Mouse (Mus musculus) stomach, embryonic 15.5 days (tissue): ENCODE data around the gene Srms. TPM values are rescaled to one million over a fixed set of nuclear protein-coding genes. Genes with fewer than 3 reads are reported as not detected.

ENCODE experiments used
- ATAC-seq: fragments of 200-750 bp; cut with Nextera tagmentation; 2 replicates; pipeline ENCODE4 v1.8.0; 2017; ENCODE audit warnings: low read depth, moderate number of reproducible peaks, moderate TSS enrichment; ENCODE audit not compliant: insufficient read depth, low FRiP score
- H3K27ac ChIP-seq: fragments of 300-500 bp; sonication (generic); 2 replicates; pipeline ENCODE4 v1.5.1; 2015; ENCODE audit warnings: mild to moderate bottlenecking, inconsistent platforms
- H3K27me3 ChIP-seq: fragments of 300-500 bp; sonication (generic); replicated peaks from 2 replicates; pipeline ENCODE4 v1.6.1; 2015; ENCODE audit warnings: inconsistent platforms
- H3K36me3 ChIP-seq: fragments of 300-500 bp; sonication (generic); 2 replicates; pipeline ENCODE4 v1.6.1; 2015; ENCODE audit warnings: inconsistent platforms
- H3K4me1 ChIP-seq: fragments of 300-500 bp; sonication (generic); 2 replicates; pipeline ENCODE4 v1.6.1; 2015; ENCODE audit warnings: inconsistent platforms
- H3K4me2 ChIP-seq: fragments of 300-500 bp; sonication (generic); 2 replicates; pipeline ENCODE4 v1.6.1; 2015; ENCODE audit warnings: mild to moderate bottlenecking, inconsistent platforms
- H3K4me3 ChIP-seq: fragments of 300-500 bp; sonication (generic); replicated peaks from 2 replicates; pipeline ENCODE4 v1.5.1; 2015; ENCODE audit warnings: inconsistent platforms
- H3K9ac ChIP-seq: fragments of 300-500 bp; sonication (generic); 2 replicates; pipeline ENCODE4 v1.6.1; 2015; ENCODE audit warnings: inconsistent platforms
- H3K9me3 ChIP-seq: fragments of 300-500 bp; sonication (generic); 2 replicates; pipeline ENCODE4 v1.6.1; 2016; ENCODE audit warnings: inconsistent platforms
- WGBS: fragments of 180-500 bp; shearing (Covaris S2); methylation state at CpG from one replicate; pipeline ENCODE4 v1.1.7; 2015; 5-methylcytosine and 5-hydroxymethylcytosine counted together
- polyA plus RNA-seq: library from polyadenylated mRNA; unstranded; fragments of >200 nt; fragmentation: Nextera tagmentation; extraction: Ambion mirVana; gene quantifications from 2 replicates; pipeline ENCODE4 v1.2.1, GENCODE M21; 2015

Gene Srms
- polyA plus RNA-seq, 1 experiment from 2014 or later = 0.18 TPM

- Histone ChIP-seq H3K4me2 (no peak overlapping the region), H3K9ac (no peak overlapping the region), H3K36me3 (no peaks in the 10 kb centered on the region), H3K4me1 (peaks cover 7% of the 10 kb centered on the region; the same call in 1 of the 2 replicates), H3K27ac (no peak overlapping the region), H3K9me3 (no peaks in the 10 kb centered on the region), H3K4me3 (no peak overlapping the region), H3K27me3 (no peaks in the 10 kb centered on the region)
- WGBS = 82% methylated on average over 10 of the region's 10 CpGs
- ATAC-seq = no peak
Observed at GRCm38 (mm10) chr2:181238091-181238610, 25.2 kb upstream of the Srms start.

- no peaks in the 10 kb centered on the region for H3K27me3 ChIP-seq
- H3K36me3 ChIP-seq = no peaks in the 10 kb centered on the region
- H3K9me3 ChIP-seq = no peaks in the 10 kb centered on the region
- 87% methylated on average over 17 of the region's 17 CpGs for WGBS
- no peak overlapping the region for H3K4me2 ChIP-seq
- ATAC-seq = no peak
- peaks cover 6% of the 10 kb centered on the region; the same call in 1 of the 2 replicates for H3K4me1 ChIP-seq
- no peak overlapping the region for H3K4me3 ChIP-seq
- no peak overlapping the region for H3K9ac ChIP-seq
- no peak overlapping the region for H3K27ac ChIP-seq
Observed at GRCm38 (mm10) chr2:181237251-181238014, 24.4 kb upstream of the Srms start.

GRCm38 (mm10) chr2:181235681-181236566 lies 22.9 kb upstream of the Srms start:
- no peak overlapping the region for H3K4me3 ChIP-seq
- ATAC-seq = no peak
- H3K9ac ChIP-seq = no peak overlapping the region

GRCm38 (mm10) chr2:181234680-181235079 lies 21.7 kb upstream of the Srms start:
- no peaks in the 10 kb centered on the region for H3K27me3 ChIP-seq
- no peak for ATAC-seq
- no peak overlapping the region for H3K4me3 ChIP-seq
- H3K27ac ChIP-seq = no peak overlapping the region
- WGBS = 93% methylated on average over 11 of the region's 11 CpGs
- H3K4me2 ChIP-seq = no peak overlapping the region
- no peaks in the 10 kb centered on the region for H3K36me3 ChIP-seq
- no peaks in the 10 kb centered on the region for H3K9me3 ChIP-seq
- no peak overlapping the region for H3K9ac ChIP-seq
- no peaks in the 10 kb centered on the region for H3K4me1 ChIP-seq

More at GRCm38 (mm10) chr2:181235681-181236566, 22.9 kb upstream of the Srms start:
- 0 out of 2 replicates have a peak, but pooled peaks cover under 1% of the 10 kb centered on the region for H3K4me1 ChIP-seq
- no peak overlapping the region for H3K27ac ChIP-seq
- no peaks in the 10 kb centered on the region for H3K36me3 ChIP-seq
- H3K9me3 ChIP-seq = no peaks in the 10 kb centered on the region
- no peak overlapping the region for H3K4me2 ChIP-seq
- 81% methylated on average over 23 of the region's 23 CpGs for WGBS
- no peaks in the 10 kb centered on the region for H3K27me3 ChIP-seq

- H3K4me3 ChIP-seq = no peak overlapping the region
- WGBS = 90% methylated on average over 15 of the region's 15 CpGs
- ATAC-seq = no peak
- no peak overlapping the region for H3K4me2 ChIP-seq
- no peak overlapping the region for H3K9ac ChIP-seq
- no peaks in the 10 kb centered on the region for H3K27me3 ChIP-seq
- H3K36me3 ChIP-seq = no peaks in the 10 kb centered on the region
- H3K27ac ChIP-seq = no peak overlapping the region
- no peaks in the 10 kb centered on the region for H3K4me1 ChIP-seq
- H3K9me3 ChIP-seq = no peaks in the 10 kb centered on the region
Observed at GRCm38 (mm10) chr2:181233443-181233842, 20.5 kb upstream of the Srms start.

GRCm38 (mm10) chr2:181231171-181231570 lies 18.2 kb upstream of the Srms start:
- no peak overlapping the region for H3K27ac ChIP-seq
- ATAC-seq = no peak
- no peak overlapping the region for H3K9ac ChIP-seq
- no peaks in the 10 kb centered on the region for H3K27me3 ChIP-seq
- H3K4me1 ChIP-seq = no peaks in the 10 kb centered on the region
- WGBS = 75% methylated on average over 20 of the region's 20 CpGs
- H3K4me3 ChIP-seq = no peak overlapping the region
- H3K36me3 ChIP-seq = no peaks in the 10 kb centered on the region
- no peak overlapping the region for H3K4me2 ChIP-seq
- no peaks in the 10 kb centered on the region for H3K9me3 ChIP-seq

- Histone ChIP-seq H3K9ac (no peak overlapping the region), H3K4me1 (no peaks in the 10 kb centered on the region), H3K9me3 (no peaks in the 10 kb centered on the region), H3K27me3 (no peaks in the 10 kb centered on the region), H3K4me3 (no peak overlapping the region), H3K27ac (no peak overlapping the region), H3K36me3 (no peaks in the 10 kb centered on the region), H3K4me2 (no peak overlapping the region)
- ATAC-seq = no peak
- WGBS = 76% methylated on average over 1 of the region's 1 CpGs
Observed at GRCm38 (mm10) chr2:181228335-181228734, 15.3 kb upstream of the Srms start.

- H3K4me3 ChIP-seq = no peak overlapping the region
- H3K36me3 ChIP-seq = no peaks in the 10 kb centered on the region
- H3K27ac ChIP-seq = no peak overlapping the region
- WGBS = 77% methylated on average over 3 of the region's 3 CpGs
- no peak overlapping the region for H3K4me2 ChIP-seq
- H3K4me1 ChIP-seq = no peaks in the 10 kb centered on the region
- no peaks in the 10 kb centered on the region for H3K27me3 ChIP-seq
- no peak for ATAC-seq
- no peaks in the 10 kb centered on the region for H3K9me3 ChIP-seq
- H3K9ac ChIP-seq = no peak overlapping the region
Observed at GRCm38 (mm10) chr2:181227122-181227521, 14.1 kb upstream of the Srms start.

GRCm38 (mm10) chr2:181224994-181225393 lies 12.0 kb upstream of the Srms start:
- Histone ChIP-seq H3K4me2 (no peak overlapping the region), H3K36me3 (no peaks in the 10 kb centered on the region), H3K9ac (no peak overlapping the region), H3K4me3 (no peak overlapping the region), H3K4me1 (peaks cover 6% of the 10 kb centered on the region), H3K9me3 (no peaks in the 10 kb centered on the region), H3K27ac (no peak overlapping the region), H3K27me3 (no peaks in the 10 kb centered on the region)
- ATAC-seq = no peak
- WGBS = 81% methylated on average over 2 of the region's 2 CpGs

- peak overlapping the region; percentile 21 for H3K27ac ChIP-seq
- no peaks in the 10 kb centered on the region for H3K36me3 ChIP-seq
- ATAC-seq = no peak
- H3K4me2 ChIP-seq = peak overlapping the region; percentile 71
- H3K4me1 ChIP-seq = peaks cover 14% of the 10 kb centered on the region
- H3K9ac ChIP-seq = no peak overlapping the region
- H3K27me3 ChIP-seq = no peaks in the 10 kb centered on the region
- 35% methylated on average over 2 of the region's 2 CpGs for WGBS
- H3K4me3 ChIP-seq = peak overlapping the region; percentile 36
- no peaks in the 10 kb centered on the region for H3K9me3 ChIP-seq
Observed at GRCm38 (mm10) chr2:181220361-181220760, 7.4 kb upstream of the Srms start.

GRCm38 (mm10) chr2:181219538-181220216 lies 6.7 kb upstream of the Srms start, which contains the start of gene Fndc11:
Fndc11 (plus strand) TSS chr2:181220013.
- Histone ChIP-seq H3K36me3 (no peaks in the 10 kb centered on the region), H3K9ac (no peak within 1 kb of the TSS), H3K27me3 (no peaks in the 10 kb centered on the region), H3K9me3 (no peaks in the 10 kb centered on the region), H3K4me3 (peak within 1 kb of the TSS; percentile 36), H3K4me2 (peak within 1 kb of the TSS; percentile 71), H3K4me1 (peaks cover 14% of the 10 kb centered on the region), H3K27ac (peak within 1 kb of the TSS; percentile 54)
- peak; percentile 94 for ATAC-seq
- 2% methylated on average over 25 of the region's 25 CpGs for WGBS
